Mouse (Mus musculus): Measurements from ENCODE around the gene Pdlim7.

DNA sequence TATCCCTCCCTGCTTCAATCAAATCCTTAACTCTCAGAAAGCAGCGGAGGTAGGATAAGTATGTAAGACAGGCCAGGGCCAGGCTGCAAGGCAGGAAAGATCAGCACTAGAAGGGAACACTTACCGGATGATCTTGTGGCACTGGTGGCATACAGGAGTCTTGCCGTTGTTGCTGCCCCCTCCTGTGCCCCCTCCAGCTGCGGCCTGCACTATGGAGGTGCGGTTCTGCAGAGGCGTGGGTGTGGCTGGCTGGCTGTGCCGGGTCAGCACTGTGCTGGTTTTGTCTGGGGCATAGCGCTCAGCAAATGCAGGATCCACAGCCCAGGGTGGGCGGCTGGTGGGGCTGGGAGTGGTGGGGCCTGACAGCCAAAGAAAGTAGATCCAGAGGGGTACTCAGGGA, 7.7 kb downstream of the Pdlim7 start:
- no peak for TF ChIP-seq CTCF (IDR thresholded peaks at IDR 0.05; ENCODE audit: low read depth)
- TF ChIP-seq EP300 (IDR thresholded peaks at IDR 0.05; ENCODE audit: low read depth): no peak

Measured in liver, embryonic 14.5 days (tissue).